Mouse (Mus musculus) kidney, adult 9 months (tissue): Measurements from ENCODE around the gene Rdh13.

Experiments
- DNase-seq: peaks from one replicate; pipeline ENCODE4 v3.0.0; 2022

The Rdh13 gene

GRCm38 (mm10) chr7:4445216-4445791 lies at the start of gene Rdh13:
Gene Rdh13 (minus strand): TSS chr7:4445649.
- DNase-seq: peak; percentile 95

- DNase-seq: no peak
Measured at GRCm38 (mm10) chr7:4493991-4494390, 48.5 kb upstream of the Rdh13 start.

- no peak for DNase-seq
Measured at GRCm38 (mm10) chr7:4492284-4493224, 47.1 kb upstream of the Rdh13 start.

- no peak for DNase-seq
Measured at GRCm38 (mm10) chr7:4491308-4491707, 45.9 kb upstream of the Rdh13 start.

- no peak for DNase-seq
Measured at GRCm38 (mm10) chr7:4482281-4482680, 36.8 kb upstream of the Rdh13 start.

GRCm38 (mm10) chr7:4479674-4480073 lies 34.2 kb upstream of the Rdh13 start:
- DNase-seq: peak; percentile 48

GRCm38 (mm10) chr7:4478796-4479291 lies 33.4 kb upstream of the Rdh13 start:
- no peak for DNase-seq

GRCm38 (mm10) chr7:4478021-4478795 lies 32.8 kb upstream of the Rdh13 start:
- peak; percentile 85 for DNase-seq

- DNase-seq: no peak
Measured at GRCm38 (mm10) chr7:4473940-4474339, 28.5 kb upstream of the Rdh13 start.

- DNase-seq: peak; percentile 78
Measured at GRCm38 (mm10) chr7:4471179-4471555, 25.7 kb upstream of the Rdh13 start.

- peak; percentile 78 for DNase-seq
Measured at GRCm38 (mm10) chr7:4470275-4471178, 25.1 kb upstream of the Rdh13 start.

GRCm38 (mm10) chr7:4467801-4468200 lies 22.4 kb upstream of the Rdh13 start:
- no peak for DNase-seq

- DNase-seq: peak; percentile 67
Measured at GRCm38 (mm10) chr7:4464194-4464824, 18.9 kb upstream of the Rdh13 start.

- DNase-seq: no peak
Measured at GRCm38 (mm10) chr7:4460576-4461434, 15.4 kb upstream of the Rdh13 start, which contains the start of gene Eps8l1. Gene Eps8l1 (plus strand): TSS chr7:4460674.

- DNase-seq: no peak
Measured at GRCm38 (mm10) chr7:4452644-4453043, 7.2 kb upstream of the Rdh13 start.

GRCm38 (mm10) chr7:4449211-4449610 lies 3.8 kb upstream of the Rdh13 start:
- DNase-seq: no peak

- no peak for DNase-seq
Measured at GRCm38 (mm10) chr7:4448439-4448838, 3.0 kb upstream of the Rdh13 start.

- no peak for DNase-seq
Measured at GRCm38 (mm10) chr7:4447138-4447537, 1.7 kb upstream of the Rdh13 start.

GRCm38 (mm10) chr7:4440549-4440948 lies 4.9 kb downstream of the Rdh13 start:
- no peak for DNase-seq

GRCm38 (mm10) chr7:4437721-4438120 lies 7.7 kb downstream of the Rdh13 start:
- DNase-seq: no peak

GRCm38 (mm10) chr7:4432026-4432425 lies 13.4 kb downstream of the Rdh13 start:
- no peak for DNase-seq
